Mouse (Mus musculus) right cerebral cortex, postnatal 14 days (tissue): ENCODE results near the gene Ifih1.

ENCODE experiments used
- DNase-seq: peaks from one replicate; pipeline ENCODE4 v3.0.0; 2022

The Ifih1 gene

GRCm38 (mm10) chr2:62646014-62646645 lies at the start of gene Ifih1:
TSS of gene Ifih1 (minus strand) at chr2:62646255.
- peak; percentile 22 for DNase-seq

GRCm38 (mm10) chr2:62685934-62686333 lies 39.9 kb upstream of the Ifih1 start:
- no peak for DNase-seq

GRCm38 (mm10) chr2:62684989-62685595 lies 39.0 kb upstream of the Ifih1 start:
- DNase-seq = no peak

GRCm38 (mm10) chr2:62681667-62682066 lies 35.6 kb upstream of the Ifih1 start:
- DNase-seq = peak; percentile 13

GRCm38 (mm10) chr2:62672788-62673187 lies 26.7 kb upstream of the Ifih1 start:
- DNase-seq = no peak

GRCm38 (mm10) chr2:62670767-62671166 lies 24.7 kb upstream of the Ifih1 start:
- no peak for DNase-seq

GRCm38 (mm10) chr2:62670301-62670700 lies 24.2 kb upstream of the Ifih1 start:
- DNase-seq = no peak

- DNase-seq = no peak
Measured at GRCm38 (mm10) chr2:62669848-62670247, 23.8 kb upstream of the Ifih1 start.

GRCm38 (mm10) chr2:62665536-62665935 lies 19.5 kb upstream of the Ifih1 start:
- DNase-seq = no peak

GRCm38 (mm10) chr2:62664839-62665238 lies 18.8 kb upstream of the Ifih1 start:
- no peak for DNase-seq

GRCm38 (mm10) chr2:62664135-62664670 lies 18.1 kb upstream of the Ifih1 start, which contains the start of gene Gca:
TSS of gene Gca (plus strand) at chr2:62664285.
- peak; percentile 83 for DNase-seq

- DNase-seq = no peak
Measured at GRCm38 (mm10) chr2:62662560-62662959, 16.5 kb upstream of the Ifih1 start.

- no peak for DNase-seq
Measured at GRCm38 (mm10) chr2:62660565-62660964, 14.5 kb upstream of the Ifih1 start.

- DNase-seq = no peak
Measured at GRCm38 (mm10) chr2:62656072-62656471, 10.0 kb upstream of the Ifih1 start.

GRCm38 (mm10) chr2:62654519-62655338 lies 8.7 kb upstream of the Ifih1 start:
- DNase-seq = peak; percentile 79

GRCm38 (mm10) chr2:62652466-62652865 lies 6.4 kb upstream of the Ifih1 start:
- DNase-seq = no peak

GRCm38 (mm10) chr2:62651890-62652289 lies 5.8 kb upstream of the Ifih1 start:
- no peak for DNase-seq

- DNase-seq = no peak
Measured at GRCm38 (mm10) chr2:62646671-62647289, 725 bp upstream of the Ifih1 start.

GRCm38 (mm10) chr2:62645475-62645874 lies 580 bp downstream of the Ifih1 start:
- DNase-seq = no peak

- DNase-seq = no peak
Measured at GRCm38 (mm10) chr2:62644891-62645290, 1.2 kb downstream of the Ifih1 start.

- peak; percentile 50 for DNase-seq
Measured at GRCm38 (mm10) chr2:62643405-62644305, 2.4 kb downstream of the Ifih1 start.

- DNase-seq = no peak
Measured at GRCm38 (mm10) chr2:62639869-62640268, 6.2 kb downstream of the Ifih1 start.
